In genomic region chr9:15357484-15358275, GRCm38 (mm10) we compare ENCODE assay signal across 8 mouse cellular contexts. TPM values are rescaled to one million over a fixed set of nuclear protein-coding genes. Genes with fewer than 3 reads are reported as not detected.
A peak's percentile ranks its signal among the peaks of the same experiment; 100 is the strongest.
DNase-seq lines count a peak whose midpoint lies in the region; ATAC-seq and TF ChIP-seq lines count a peak whose summit lies in the region.

Gene Cep295 (minus strand): TSS chr9:15357788.

- peaks cover 14% of the 10 kb centered on the region for H3K36me3 ChIP-seq in forebrain, embryonic 10.5 days (replicated peaks)
- H3K36me3 ChIP-seq in heart, embryonic 15.5 days = peaks cover 3% of the 10 kb centered on the region; the same call in 1 of the 2 replicates
- peaks cover 12% of the 10 kb centered on the region for H3K36me3 ChIP-seq in liver, embryonic 14.5 days (replicated peaks; ENCODE audit: control insufficient read depth, insufficient read depth, low read depth)
- no peaks in the 10 kb centered on the region for H3K36me3 ChIP-seq in neural tube, embryonic 11.5 days (ENCODE audit: control insufficient read depth, insufficient read depth, low read length)
- no peaks in the 10 kb centered on the region for H3K36me3 ChIP-seq in stomach, postnatal 0 days (ENCODE audit: control insufficient read depth, insufficient read depth, low read length)

- peak; percentile 99 for ATAC-seq in heart, embryonic 15.5 days (replicated peaks; ENCODE audit: insufficient number of reproducible peaks, insufficient read depth, low FRiP score, low read depth)
- peak; percentile 100 for ATAC-seq in liver, embryonic 14.5 days (ENCODE audit: insufficient read depth)
- ATAC-seq in neural tube, embryonic 11.5 days (ENCODE audit: insufficient read depth, low FRiP score, low TSS enrichment) = peak; percentile 99
- peak; percentile 100 for ATAC-seq in stomach, postnatal 0 days (ENCODE audit: low FRiP score, low TSS enrichment)

- H3K4me2 ChIP-seq in heart, embryonic 15.5 days = peak within 1 kb of the TSS; percentile 59
- peak within 1 kb of the TSS; percentile 81 for H3K4me2 ChIP-seq in liver, embryonic 14.5 days (ENCODE audit: low read depth)
- H3K4me2 ChIP-seq in neural tube, embryonic 11.5 days (ENCODE audit: low read depth) = peak within 1 kb of the TSS; percentile 53
- H3K4me2 ChIP-seq in stomach, postnatal 0 days (replicated peaks; ENCODE audit: low read depth) = peak within 1 kb of the TSS; percentile 76

- peaks cover 14% of the 10 kb centered on the region for H3K4me1 ChIP-seq in forebrain, embryonic 10.5 days
- H3K4me1 ChIP-seq in heart, embryonic 15.5 days (replicated peaks) = peaks cover 15% of the 10 kb centered on the region; the same call in 1 of the 2 replicates
- peaks cover 4 to 8% of the 10 kb centered on the region in 2 experiments for H3K4me1 ChIP-seq in liver, embryonic 14.5 days (replicated peaks; ENCODE audit: control insufficient read depth in 2 of 2, insufficient read depth in 2 of 2, low read length in 1 of 2)
- peaks cover 5% of the 10 kb centered on the region; the same call in 1 of the 2 replicates for H3K4me1 ChIP-seq in neural tube, embryonic 11.5 days (ENCODE audit: control insufficient read depth, insufficient read depth, low read length)
- H3K4me1 ChIP-seq in stomach, postnatal 0 days (replicated peaks; ENCODE audit: control insufficient read depth, insufficient read depth) = no peaks in the 10 kb centered on the region

- peak within 1 kb of the TSS; percentile 75 for H3K4me3 ChIP-seq in forebrain, embryonic 10.5 days
- peak within 1 kb of the TSS; percentile 68 for H3K4me3 ChIP-seq in heart, embryonic 15.5 days
- H3K4me3 ChIP-seq in liver, embryonic 14.5 days (ENCODE audit: insufficient read depth in 1 of 2, low read depth in 2 of 2, low read length in 2 of 2) = peak within 1 kb of the TSS; percentile 75 to 97
- peak within 1 kb of the TSS; percentile 67 for H3K4me3 ChIP-seq in neural tube, embryonic 11.5 days (ENCODE audit: low read depth, low read length)
- H3K4me3 ChIP-seq in stomach, postnatal 0 days (ENCODE audit: low read depth, low read length) = peak within 1 kb of the TSS; percentile 79

- DNase-seq in CD8-positive naive resting alpha-beta T cell, adult 2 months (ENCODE audit: low read depth in 2 of 2, low spot score in 2 of 2) = peak; percentile 97
- DNase-seq in c-Kit-positive CD71-negative TER-119-negative erythroid progenitor cells, embryonic 14.5 days (ENCODE audit: low read depth) = peak; percentile 85
- peak; percentile 96 for DNase-seq in forebrain, embryonic 10.5 days (ENCODE audit: extremely low spot score, low spot score)
- DNase-seq in kidney, postnatal 25 days = peak; percentile 96 to 98
- peak; percentile 85 to 88 (median 87) for DNase-seq in liver, embryonic 14.5 days (ENCODE audit: low read depth in 3 of 3, low spot score in 3 of 3)
- peak; percentile 96 for DNase-seq in neural tube, embryonic 11.5 days (ENCODE audit: low spot score)
- peak; percentile 97 for DNase-seq in stomach, postnatal 0 days (ENCODE audit: low spot score)

- H3K27ac ChIP-seq in forebrain, embryonic 10.5 days = peak within 1 kb of the TSS; percentile 94
- H3K27ac ChIP-seq in heart, embryonic 15.5 days = peak within 1 kb of the TSS; percentile 78
- H3K27ac ChIP-seq in liver, embryonic 14.5 days = peak within 1 kb of the TSS; percentile 32
- H3K27ac ChIP-seq in neural tube, embryonic 11.5 days (ENCODE audit: low read depth, low read length) = no peak within 1 kb of the TSS
- peak within 1 kb of the TSS; percentile 86 for H3K27ac ChIP-seq in stomach, postnatal 0 days (replicated peaks)

- peak within 1 kb of the TSS; percentile 72 for H3K9ac ChIP-seq in heart, embryonic 15.5 days
- peak within 1 kb of the TSS; percentile 83 for H3K9ac ChIP-seq in liver, embryonic 14.5 days (replicated peaks)
- H3K9ac ChIP-seq in neural tube, embryonic 11.5 days (ENCODE audit: low read length) = peak within 1 kb of the TSS; percentile 80
- peak within 1 kb of the TSS; percentile 79 for H3K9ac ChIP-seq in stomach, postnatal 0 days (ENCODE audit: low read length)

- WGBS in forebrain, embryonic 10.5 days = 3% methylated on average over 59 of the region's 60 CpGs
- 2% methylated on average over 60 of the region's 60 CpGs for WGBS in heart, embryonic 15.5 days
- under 1% methylated on average over 54 of the region's 60 CpGs for WGBS in liver, embryonic 14.5 days (ENCODE audit: insufficient replicate concordance)
- WGBS in neural tube, embryonic 11.5 days = 3% methylated on average over 60 of the region's 60 CpGs
- WGBS in stomach, postnatal 0 days = 2% methylated on average over 59 of the region's 60 CpGs

- TF ChIP-seq EP300 in liver, embryonic 14.5 days (IDR thresholded peaks at IDR 0.05; ENCODE audit: low read depth) = peak; percentile 17; the same call in 1 of the 2 replicates
- TF ChIP-seq EP300 in stomach, postnatal 0 days (optimal IDR thresholded peaks at IDR 0.05) = no peak

- no peaks in the 10 kb centered on the region for H3K9me3 ChIP-seq in forebrain, embryonic 10.5 days
- no peaks in the 10 kb centered on the region for H3K9me3 ChIP-seq in heart, embryonic 15.5 days (replicated peaks)
- H3K9me3 ChIP-seq in liver, embryonic 14.5 days (ENCODE audit: control insufficient read depth, low read length) = no peaks in the 10 kb centered on the region
- H3K9me3 ChIP-seq in neural tube, embryonic 11.5 days (ENCODE audit: control insufficient read depth, low read length) = no peaks in the 10 kb centered on the region
- H3K9me3 ChIP-seq in stomach, postnatal 0 days (ENCODE audit: control insufficient read depth, low read length) = no peaks in the 10 kb centered on the region

- TF ChIP-seq CTCF in liver, embryonic 14.5 days (IDR thresholded peaks at IDR 0.05; ENCODE audit: low read depth) = no peak
- no peak for TF ChIP-seq CTCF in stomach, postnatal 0 days (IDR thresholded peaks at IDR 0.05; ENCODE audit: low read depth)

- peaks cover 5% of the 10 kb centered on the region; the same call in 1 of the 2 replicates for H3K27me3 ChIP-seq in forebrain, embryonic 10.5 days (ENCODE audit: poor library complexity, severe bottlenecking)
- no peaks in the 10 kb centered on the region; the same call in 1 of the 2 replicates for H3K27me3 ChIP-seq in heart, embryonic 15.5 days
- H3K27me3 ChIP-seq in liver, embryonic 14.5 days (ENCODE audit: control insufficient read depth, insufficient read depth, low read length) = no peaks in the 10 kb centered on the region
- H3K27me3 ChIP-seq in neural tube, embryonic 11.5 days (ENCODE audit: control insufficient read depth, insufficient read depth, low read length) = no peaks in the 10 kb centered on the region
- no peaks in the 10 kb centered on the region for H3K27me3 ChIP-seq in stomach, postnatal 0 days (ENCODE audit: control insufficient read depth, insufficient read depth, low read length)

RNA-seq across cellular contexts. Expression of gene Cep295, which starts in this region (rescaled TPM):
- 23.0 and 25.6 TPM in 2 replicates for polyA plus RNA-seq in forebrain, embryonic 10.5 days (2016; fragmentation: Nextera tagmentation; extraction: Ambion mirVana)
- 8.0 and 8.8 TPM in 2 replicates for polyA plus RNA-seq in heart, embryonic 15.5 days (2015; fragmentation: Nextera tagmentation; extraction: Ambion mirVana)
- 10.4 and 15.7 TPM in 2 replicates for polyA plus RNA-seq in liver, embryonic 14.5 days (2012; rRNA removed)
- polyA plus RNA-seq in liver, embryonic 14.5 days (2014; fragmentation: Nextera tagmentation; extraction: Ambion mirVana) = 9.5 and 9.6 TPM in 2 replicates
- 18.1 and 21.0 TPM in 2 replicates for polyA plus RNA-seq in neural tube, embryonic 11.5 days (2014; fragmentation: Nextera tagmentation; extraction: Ambion mirVana)
- polyA plus RNA-seq in stomach, postnatal 0 days (2015; fragmentation: Nextera tagmentation; extraction: Ambion mirVana) = 4.4 and 4.6 TPM in 2 replicates
